Mouse (Mus musculus): ENCODE measurements around the gene Atp6v0b.

Atp6v0b gene

DNA sequence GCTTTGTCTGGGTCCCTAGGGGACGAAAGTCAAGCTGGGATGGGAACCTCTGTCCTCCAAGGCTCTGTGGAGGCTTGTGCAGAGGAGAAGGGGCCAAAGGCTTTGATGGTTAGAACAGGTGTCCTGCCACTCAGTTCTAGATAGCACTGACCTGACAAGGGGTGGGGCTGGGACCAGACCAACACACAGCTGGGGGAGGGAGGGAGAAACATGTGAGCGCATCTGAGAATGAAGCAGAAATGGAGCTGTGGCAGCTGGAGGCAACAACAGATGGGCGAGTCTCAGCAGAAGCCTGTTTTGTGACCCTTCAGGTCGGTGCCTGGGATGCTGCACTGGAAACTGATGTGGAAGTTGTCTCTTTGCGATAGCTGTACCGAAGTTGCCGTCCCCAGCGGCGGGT lies 17.8 kb downstream of the Atp6v0b start:
- ChIA-PET CTCF (interaction anchor here in 3 of 4 experiments (0.6 to 1.6 kb wide), 6 partner anchors 11 to 214 kb away, joined by 3 to 8 read pairs (median 4); no protein-coding TSS in a partner anchor), POLR2A (interaction anchor here in 3 of 4 experiments (0.5 to 2.4 kb wide), 25 partner anchors 9 to 647 kb away, joined by 3 to 9 read pairs (median 3); partner anchors contain the start of genes Atp6v0b (in 3 of the 3), B4galt2 (in 1 of the 3) and Dph2 (in 1 of the 3))

DNA sequence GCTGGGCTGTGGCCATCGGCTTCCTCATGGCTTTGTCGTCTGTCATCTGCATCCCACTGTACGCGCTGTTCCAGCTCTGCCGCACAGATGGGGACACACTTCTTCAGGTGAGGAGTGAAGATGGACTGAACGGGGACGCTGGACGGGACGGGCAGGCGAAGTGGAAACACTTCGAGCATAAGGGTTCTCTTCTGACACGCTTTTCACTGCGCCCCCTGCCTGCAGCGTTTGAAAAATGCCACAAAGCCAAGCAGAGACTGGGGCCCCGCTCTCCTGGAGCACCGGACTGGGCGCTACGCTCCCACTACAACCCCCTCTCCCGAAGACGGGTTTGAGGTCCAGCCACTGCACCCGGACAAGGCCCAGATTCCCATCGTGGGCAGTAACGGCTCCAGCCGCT lies 19.3 kb downstream of the Atp6v0b start:
- CTCF ChIA-PET = interaction anchor here in 3 of 4 experiments (0.6 to 1.5 kb wide), 4 partner anchors 9 to 425 kb away, joined by 3 to 4 read pairs (median 4); no protein-coding TSS in a partner anchor
- POLR2A ChIA-PET = interaction anchor here in 2 of 4 experiments (1.5 to 1.8 kb wide), 2 partner anchors 10 to 55 kb away, joined by 3 to 6 read pairs; no protein-coding TSS in a partner anchor

DNA sequence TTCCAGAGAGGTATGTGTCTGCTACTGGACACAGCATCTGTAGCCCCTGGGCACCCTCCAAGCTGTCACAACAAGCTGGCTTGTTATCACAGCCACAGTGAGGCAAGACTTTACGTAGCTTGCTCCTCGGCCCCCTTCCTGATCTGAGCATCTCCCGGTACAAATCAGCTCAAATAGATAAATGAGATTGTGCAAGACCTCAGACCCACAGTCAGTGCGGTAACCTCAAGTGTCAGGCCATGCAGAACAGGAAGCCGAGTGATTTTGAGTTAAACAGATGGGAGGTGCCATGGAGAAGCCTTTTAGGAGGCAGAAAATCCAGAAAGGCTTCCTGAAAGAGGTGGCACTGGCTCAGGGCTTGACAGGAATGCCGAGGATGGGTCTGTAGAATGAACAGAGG lies 20.1 kb downstream of the Atp6v0b start:
- CTCF ChIA-PET = interaction anchor here in 2 of 4 experiments (0.7 to 1.5 kb wide), 4 partner anchors 8 to 362 kb away, joined by 3 to 4 read pairs (median 4); no protein-coding TSS in a partner anchor
- POLR2A ChIA-PET = interaction anchor here in 2 of 4 experiments (0.7 to 1.8 kb wide), 6 partner anchors 9 to 195 kb away, joined by 3 to 6 read pairs (median 4); no protein-coding TSS in a partner anchor

DNA sequence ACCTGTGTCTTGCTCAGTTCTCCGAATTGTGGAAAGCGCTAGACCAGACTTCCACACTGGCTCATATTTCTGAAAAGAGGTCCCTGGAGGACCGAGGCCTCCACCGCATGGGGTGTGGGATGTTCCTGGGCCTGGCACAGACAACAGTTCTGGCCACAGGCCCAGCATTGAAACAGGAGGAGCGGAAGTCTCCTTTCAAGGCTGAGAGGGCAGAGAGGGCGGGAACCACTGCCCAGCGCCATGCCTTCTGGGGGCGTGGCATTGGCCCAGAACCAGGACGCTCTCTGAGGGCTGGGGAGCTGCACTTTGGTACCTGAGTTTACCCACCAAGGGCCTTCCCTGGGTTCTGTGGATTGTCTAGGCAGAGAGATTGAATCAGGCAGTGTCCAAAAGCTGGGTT lies 21.1 kb downstream of the Atp6v0b start:
- ChIA-PET POLR2A (interaction anchor here in 3 of 4 experiments (0.6 to 1.5 kb wide), 10 partner anchors 14 to 852 kb away, joined by 3 to 7 read pairs (median 3); no protein-coding TSS in a partner anchor), CTCF (interaction anchor here in 1 of 4 experiments (1.0 kb wide), 1 partner anchor 63 kb away, joined by 5 read pairs; no protein-coding TSS in a partner anchor)

DNA sequence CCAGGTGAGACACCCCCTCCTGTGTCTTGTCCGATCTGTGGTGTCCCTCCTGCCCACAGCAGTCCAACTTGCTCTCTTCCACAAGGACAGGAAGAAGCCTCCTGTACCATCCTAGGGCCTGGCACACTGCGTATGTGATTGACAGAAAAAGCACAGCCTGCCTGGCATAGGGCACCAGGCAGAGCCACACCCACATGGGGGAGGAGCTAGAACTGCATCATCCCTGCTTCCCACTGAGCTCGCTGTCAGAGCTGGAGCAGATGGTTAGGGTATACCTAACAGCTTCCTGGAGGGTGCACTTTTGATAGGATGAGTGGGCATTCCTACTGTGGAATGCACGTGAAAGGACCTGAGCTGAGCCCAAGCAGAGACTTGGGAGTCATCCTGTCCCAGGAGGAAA lies 24.3 kb downstream of the Atp6v0b start:
- CTCF ChIA-PET = interaction anchor here in 1 of 4 experiments (0.9 to 1.9 kb wide), 2 partner anchors 19 to 26 kb away, joined by 3 to 6 read pairs; no protein-coding TSS in a partner anchor
- POLR2A ChIA-PET = interaction anchor here in 3 of 4 experiments (0.5 to 6.1 kb wide), 7 partner anchors 9 to 65 kb away, joined by 3 to 32 read pairs (median 3); partner anchors contain the start of genes Atp6v0b (in 1 of the 3) and Slc6a9 (in 1 of the 3)

DNA sequence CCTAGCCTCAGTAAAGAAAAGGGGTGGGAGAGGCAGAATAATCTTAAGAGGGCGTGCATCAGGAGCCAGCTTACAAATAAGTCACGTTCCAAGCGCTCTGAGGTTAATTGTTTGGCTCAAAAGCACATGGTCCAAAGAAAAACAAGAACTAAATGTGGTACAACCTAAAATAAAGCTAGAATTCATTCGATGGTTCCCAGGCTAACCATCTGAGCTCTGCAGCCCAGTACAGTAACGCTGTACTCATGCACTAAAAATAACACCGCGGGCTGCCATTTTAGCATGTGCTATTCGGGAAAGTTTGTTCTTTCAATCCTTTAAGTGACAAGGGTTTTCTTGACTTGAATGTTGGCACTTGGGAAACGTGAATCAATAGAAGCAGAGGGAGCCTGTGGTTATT lies 26.6 kb downstream of the Atp6v0b start:
- POLR2A ChIA-PET = interaction anchor here in 1 of 4 experiments (0.9 to 6.1 kb wide), 7 partner anchors 10 to 73 kb away, joined by 3 to 32 read pairs (median 4); partner anchors contain the start of gene Slc6a9
- CTCF ChIA-PET = interaction anchor here in 3 of 4 experiments (0.7 to 1.4 kb wide), 6 partner anchors 14 to 35 kb away, joined by 3 read pairs; partner anchors contain the start of gene B4galt2 (in 1 of the 3)

DNA sequence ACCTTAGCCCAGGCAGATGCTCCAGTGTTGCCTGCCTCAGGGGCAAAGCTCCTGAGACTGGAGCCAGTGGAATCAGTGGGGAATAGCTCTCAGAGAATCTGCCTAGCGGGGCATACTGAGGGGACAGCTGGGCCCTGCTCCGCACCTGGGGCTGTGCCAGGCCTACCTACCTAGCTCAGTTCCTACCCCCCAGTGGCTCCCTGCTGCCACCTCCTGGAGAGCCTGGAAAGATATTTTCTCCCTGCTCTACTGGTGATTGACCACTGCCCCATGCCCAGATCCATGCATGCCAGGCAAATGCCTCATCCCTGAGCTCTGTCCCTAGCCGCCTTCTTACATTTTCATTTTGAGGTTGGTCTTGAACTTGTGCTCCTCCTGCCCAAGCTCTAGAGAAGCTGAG lies 28.3 kb downstream of the Atp6v0b start:
- ChIA-PET POLR2A (interaction anchor here in 3 of 4 experiments (0.5 to 6.1 kb wide), 21 partner anchors 8 to 865 kb away, joined by 3 to 32 read pairs (median 4); partner anchors contain the start of genes Atp6v0b (in 1 of the 3) and Slc6a9 (in 1 of the 3)), CTCF (interaction anchor here (0.5 to 2.0 kb wide), 34 partner anchors 8 to 649 kb away, joined by 3 to 14 read pairs (median 4); partner anchors contain the start of genes Atp6v0b (in 1 of the 4), Ccdc24 (in 1 of the 4) and Dph2 (in 1 of the 4))

DNA sequence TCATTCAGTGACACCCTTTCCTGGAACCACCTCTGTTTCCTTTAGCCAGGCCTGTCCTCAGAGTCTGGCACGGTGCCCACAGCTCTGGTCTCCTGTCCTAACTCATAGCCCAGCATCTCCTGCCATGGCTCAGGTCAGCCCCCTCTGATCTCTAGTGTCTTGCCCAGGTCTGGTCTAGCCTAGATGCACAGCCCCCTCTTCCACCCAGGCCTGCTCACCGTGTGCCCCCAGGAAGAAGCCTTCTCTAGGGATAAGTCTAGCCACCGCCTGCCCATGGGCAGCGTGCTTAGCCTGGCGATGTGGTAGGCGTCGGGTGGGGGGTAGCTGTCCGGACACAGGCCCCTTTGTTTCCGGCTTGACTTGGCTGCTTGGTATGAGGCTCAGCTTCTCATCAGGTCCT lies 32.0 kb downstream of the Atp6v0b start:
- POLR2A ChIA-PET = interaction anchor here in 1 of 4 experiments (0.9 to 1.5 kb wide), 3 partner anchors 10 to 137 kb away, joined by 3 to 5 read pairs (median 3); no protein-coding TSS in a partner anchor
- CTCF ChIA-PET = no interaction called here

DNA sequence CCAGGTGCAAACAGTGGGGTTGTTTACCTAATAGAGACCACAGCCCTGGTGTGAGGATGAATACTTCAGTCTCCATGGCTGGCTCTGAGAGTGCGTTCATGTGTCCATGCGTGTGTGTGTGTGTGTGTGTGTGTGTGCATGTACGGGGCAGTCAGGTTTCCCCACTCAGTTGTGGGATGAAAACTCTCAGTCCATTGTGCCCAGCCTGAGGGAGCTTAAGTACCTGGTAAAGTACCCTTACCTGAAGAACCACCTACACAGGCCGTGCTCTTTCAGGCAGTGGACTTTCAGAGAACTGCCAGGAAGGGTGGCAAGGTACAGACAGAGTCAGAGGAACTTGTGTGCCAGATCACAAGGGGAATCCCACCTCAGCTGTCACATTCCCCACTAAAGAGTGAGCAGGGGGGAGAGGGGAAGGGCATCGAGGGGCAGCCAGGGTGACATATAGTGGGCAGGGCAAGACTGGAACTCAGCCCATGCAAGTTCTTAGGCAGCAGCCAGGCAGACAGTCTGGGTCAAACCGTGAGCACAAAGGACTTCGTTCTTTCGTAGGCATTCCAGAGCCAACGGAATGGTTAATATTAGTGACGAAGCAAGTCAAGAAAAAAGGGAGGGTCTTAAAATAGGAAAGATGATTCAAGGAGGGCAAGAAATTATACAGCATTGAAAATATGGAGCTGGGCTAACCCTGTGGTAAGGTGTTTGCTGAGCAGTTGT lies 34.8 kb downstream of the Atp6v0b start:
- POLR2A ChIA-PET = interaction anchor here in 1 of 4 experiments (0.8 to 5.2 kb wide), 2 partner anchors 15 to 18 kb away, joined by 3 to 31 read pairs; no protein-coding TSS in a partner anchor
- CTCF ChIA-PET = no interaction called here

DNA sequence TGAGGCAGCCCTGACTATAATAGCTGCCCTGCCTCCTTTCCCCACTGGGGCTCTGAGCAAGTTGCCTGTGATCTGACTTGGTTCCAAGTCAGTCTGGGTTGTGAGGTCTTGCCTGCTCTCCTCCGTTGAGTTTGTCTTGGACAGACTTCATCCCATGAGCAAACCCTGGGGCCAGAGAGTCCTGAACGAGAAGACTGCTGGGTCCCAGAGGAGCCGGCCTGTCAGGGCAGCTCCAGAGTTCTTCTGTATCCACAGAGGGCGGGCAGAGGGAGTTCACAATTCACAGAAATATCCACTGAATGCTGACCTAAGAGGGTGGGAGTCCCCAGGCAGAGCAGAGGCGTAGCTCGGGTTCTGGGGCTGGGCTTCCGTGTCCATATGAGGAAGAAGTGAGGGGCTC lies 36.3 kb downstream of the Atp6v0b start:
- ChIA-PET CTCF (no interaction called here), POLR2A (interaction anchor here in 2 of 4 experiments (0.8 to 5.2 kb wide), 4 partner anchors 8 to 15 kb away, joined by 3 to 31 read pairs (median 8); no protein-coding TSS in a partner anchor)

DNA sequence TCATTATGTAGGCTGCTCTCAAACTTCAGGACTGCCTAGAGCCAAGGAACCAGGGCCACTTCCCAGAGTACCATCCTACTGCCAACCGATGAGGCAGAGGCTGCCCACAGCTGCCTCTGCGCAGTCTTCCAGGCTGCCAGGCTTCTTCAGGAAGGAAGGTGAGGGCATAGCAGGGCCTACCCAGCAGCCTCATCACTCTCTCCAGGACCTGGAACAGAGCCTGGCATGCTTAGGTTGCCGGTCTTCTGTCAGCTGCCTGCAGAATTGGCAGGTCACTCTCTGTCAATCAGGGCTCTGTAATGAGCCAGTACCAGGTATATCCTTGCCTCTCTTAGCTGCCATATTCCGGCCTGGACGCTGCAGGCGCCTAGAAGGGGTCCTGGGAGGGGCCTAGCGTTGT lies 37.0 kb downstream of the Atp6v0b start:
- CTCF ChIA-PET = interaction anchor here in 1 of 4 experiments (1.3 kb wide), 1 partner anchor 8 kb away, joined by 3 read pairs; no protein-coding TSS in a partner anchor
- POLR2A ChIA-PET = interaction anchor here in 2 of 4 experiments (0.8 to 5.2 kb wide), 5 partner anchors 8 to 41 kb away, joined by 3 to 31 read pairs (median 6); no protein-coding TSS in a partner anchor

DNA sequence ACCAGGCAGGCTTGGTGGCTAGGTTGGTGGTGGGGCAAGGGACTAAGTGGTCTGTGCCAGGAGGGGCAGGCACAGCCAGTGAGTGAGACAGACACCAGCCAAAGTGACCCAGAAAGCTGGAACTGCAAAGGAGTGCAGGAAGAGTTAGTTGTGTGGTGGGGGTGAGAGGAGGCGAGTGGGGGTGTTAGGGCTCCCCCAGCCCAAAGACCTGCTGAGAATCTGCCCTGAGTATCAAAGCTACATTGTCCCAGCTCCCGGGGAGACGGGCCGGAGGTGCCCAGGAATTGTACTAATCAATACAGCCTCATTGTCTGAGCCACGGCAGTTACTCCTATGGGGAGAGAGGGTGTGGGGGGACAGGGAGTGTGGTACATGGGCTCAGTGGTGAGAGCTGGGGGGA lies 37.6 kb downstream of the Atp6v0b start:
- ChIA-PET POLR2A (interaction anchor here in 2 of 4 experiments (0.7 to 5.2 kb wide), 6 partner anchors 9 to 42 kb away, joined by 3 to 31 read pairs (median 5); no protein-coding TSS in a partner anchor), CTCF (interaction anchor here (1.1 to 2.2 kb wide), 4 partner anchors 9 kb away, joined by 3 to 10 read pairs (median 4); no protein-coding TSS in a partner anchor)

DNA sequence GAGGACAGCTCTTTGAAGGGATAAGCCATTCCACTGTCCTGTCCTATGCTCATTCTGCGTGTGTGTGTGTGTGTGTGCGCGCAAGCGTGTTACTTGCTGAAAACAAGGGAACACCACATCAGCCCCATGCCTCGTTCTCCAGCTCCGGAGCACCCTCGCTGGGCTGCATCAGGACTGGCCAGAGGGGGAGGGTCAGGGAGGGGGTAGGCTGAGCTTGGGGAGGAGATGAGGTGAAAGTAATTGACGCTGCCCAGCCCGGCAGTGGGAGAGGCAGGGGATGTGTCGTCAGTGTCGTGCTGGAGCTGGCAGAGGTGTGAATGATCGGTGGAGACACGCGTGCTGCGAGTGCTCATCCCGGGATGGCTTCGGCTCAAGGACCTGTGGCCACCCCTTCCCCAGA lies 38.1 kb downstream of the Atp6v0b start:
- CTCF ChIA-PET = interaction anchor here in 3 of 4 experiments (1.1 to 2.2 kb wide), 3 partner anchors 9 to 10 kb away, joined by 3 to 10 read pairs (median 6); no protein-coding TSS in a partner anchor
- POLR2A ChIA-PET = interaction anchor here in 2 of 4 experiments (1.0 to 5.2 kb wide), 4 partner anchors 9 to 21 kb away, joined by 4 to 31 read pairs (median 8); no protein-coding TSS in a partner anchor

DNA sequence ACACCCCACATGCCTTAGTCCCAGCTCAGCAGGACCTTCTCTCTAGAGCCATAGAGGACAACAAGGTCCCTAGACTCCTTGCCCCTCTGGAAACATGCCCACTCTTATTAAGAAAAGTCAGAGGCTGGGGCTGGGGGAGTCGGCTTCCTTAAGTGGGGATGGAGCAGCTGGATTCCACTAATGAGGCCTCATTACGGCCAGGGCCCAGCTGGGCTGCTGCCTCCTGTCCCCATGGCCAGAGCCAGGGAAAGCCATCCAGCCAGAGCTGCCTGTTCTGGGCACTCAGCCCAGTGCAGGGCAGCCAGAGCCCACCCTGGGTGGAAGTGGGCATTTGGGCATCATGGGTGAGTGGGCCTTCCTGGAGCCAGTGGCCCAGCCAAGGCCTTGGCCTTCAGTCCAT lies 40.1 kb downstream of the Atp6v0b start:
- ChIA-PET CTCF (interaction anchor here in 1 of 4 experiments (0.7 kb wide), 1 partner anchor 14 kb away, joined by 3 read pairs; no protein-coding TSS in a partner anchor), POLR2A (interaction anchor here in 1 of 4 experiments (1.0 to 1.6 kb wide), 2 partner anchors 9 to 13 kb away, joined by 3 read pairs; no protein-coding TSS in a partner anchor)

DNA sequence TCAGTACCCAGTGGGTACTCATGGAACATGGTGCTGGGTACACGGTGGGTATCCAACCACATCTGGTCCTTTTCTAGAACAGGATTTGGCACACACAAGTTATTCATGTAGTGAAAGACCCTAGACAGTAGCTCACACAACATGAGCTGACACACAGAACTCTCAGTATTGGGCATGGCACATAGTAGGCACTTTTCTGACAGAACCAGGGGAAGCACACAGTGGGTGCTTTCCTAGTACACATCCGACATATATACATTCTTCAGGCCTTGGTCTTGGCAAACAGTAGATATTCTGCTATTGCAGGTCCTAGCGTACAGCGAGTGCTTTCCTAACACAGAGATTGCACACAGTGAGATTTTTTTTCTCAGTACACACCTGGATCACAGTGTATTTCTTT lies 40.9 kb downstream of the Atp6v0b start:
- POLR2A ChIA-PET = interaction anchor here in 1 of 4 experiments (1.0 kb wide), 1 partner anchor 8 kb away, joined by 3 read pairs; no protein-coding TSS in a partner anchor
- CTCF ChIA-PET = no interaction called here

DNA sequence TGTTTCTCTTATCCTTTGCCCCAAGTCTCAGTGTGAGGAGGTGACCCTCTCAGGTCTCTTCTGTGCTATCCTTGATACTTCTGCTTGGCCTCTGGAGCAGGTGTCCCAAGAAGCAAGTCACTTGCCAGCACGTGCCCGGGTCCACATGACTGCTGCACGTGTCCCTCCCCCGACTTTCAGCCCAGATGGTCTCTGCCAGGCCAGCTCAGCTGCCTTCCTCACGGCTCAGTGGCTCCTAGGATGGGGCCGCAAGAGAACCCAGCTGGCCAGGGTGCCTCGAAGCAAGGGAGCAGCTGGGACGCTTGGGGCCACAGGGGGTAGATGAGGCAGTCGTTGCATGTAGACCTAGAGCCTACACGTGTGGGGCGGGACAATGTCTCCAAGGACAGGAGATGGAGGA lies 41.8 kb downstream of the Atp6v0b start:
- CTCF ChIA-PET = interaction anchor here in 1 of 4 experiments (1.4 kb wide), 1 partner anchor 13 kb away, joined by 4 read pairs; no protein-coding TSS in a partner anchor

DNA sequence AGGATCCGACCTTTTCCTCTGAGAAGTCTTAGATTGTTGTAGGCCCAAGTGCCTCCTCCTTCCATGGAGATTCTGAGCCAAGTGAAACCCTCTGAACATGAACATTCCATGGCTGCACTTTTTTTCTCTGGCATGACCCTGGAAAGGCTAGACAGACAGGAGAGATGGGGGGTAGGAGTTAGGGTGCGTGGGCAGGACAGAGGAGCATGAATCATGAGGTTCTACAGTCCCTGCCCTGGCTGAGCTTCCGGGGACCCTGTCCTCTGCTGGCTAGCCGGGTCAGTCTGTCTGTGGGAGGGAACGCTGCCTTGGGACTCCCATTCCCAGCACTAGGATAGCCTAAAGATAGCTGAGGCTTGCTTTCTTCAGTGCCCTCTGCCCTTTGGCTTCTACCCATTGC lies 42.7 kb downstream of the Atp6v0b start:
- ChIA-PET CTCF (interaction anchor here in 1 of 4 experiments (1.4 to 1.7 kb wide), 2 partner anchors 14 to 18 kb away, joined by 4 to 6 read pairs; no protein-coding TSS in a partner anchor), POLR2A (interaction anchor here in 2 of 4 experiments (0.6 to 1.4 kb wide), 3 partner anchors 8 to 450 kb away, joined by 3 to 6 read pairs (median 4); no protein-coding TSS in a partner anchor)

More for the DNA sequence above, 41.8 kb downstream of the Atp6v0b start:
- POLR2A ChIA-PET = interaction anchor here in 1 of 4 experiments (1.1 to 1.4 kb wide), 2 partner anchors 9 to 13 kb away, joined by 3 to 6 read pairs; no protein-coding TSS in a partner anchor

DNA sequence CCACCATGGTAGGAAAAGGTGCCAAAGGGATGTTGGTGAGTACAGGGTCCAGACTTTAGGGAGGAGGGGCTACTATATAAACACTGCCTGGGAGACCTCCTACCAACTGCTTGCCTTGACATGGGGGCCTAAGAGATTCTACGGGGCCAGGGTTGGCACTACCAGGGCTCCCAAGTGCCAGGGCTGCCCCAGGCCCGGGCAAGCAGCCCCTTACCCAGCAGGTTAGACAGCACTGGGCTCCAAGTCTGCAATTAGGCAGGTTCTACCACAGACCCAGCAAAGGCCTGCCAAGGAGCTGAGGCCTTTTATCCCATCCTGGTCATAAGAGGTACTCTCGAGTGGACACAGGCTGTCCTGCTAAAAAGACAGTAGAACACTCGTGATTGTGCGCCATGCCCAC lies 44.0 kb downstream of the Atp6v0b start:
- ChIA-PET CTCF (interaction anchor here in 1 of 4 experiments (1.5 to 1.7 kb wide), 2 partner anchors 19 to 738 kb away, joined by 3 to 6 read pairs; no protein-coding TSS in a partner anchor), POLR2A (no interaction called here)
